Mouse (Mus musculus): Measurements from ENCODE around the gene Trim41. TPM values are rescaled to one million over a fixed set of nuclear protein-coding genes. Genes with fewer than 3 reads are reported as not detected.
"Not testable (repeated sequence)": the region's sequence is repeated elsewhere in the genome, so short reads cannot be mapped to it uniquely, and the experiment has no call there.

The Trim41 gene
- total and polyA plus RNA-seq, 2 experiments from 2014 or later: 2.7 to 39.6 TPM

DNA sequence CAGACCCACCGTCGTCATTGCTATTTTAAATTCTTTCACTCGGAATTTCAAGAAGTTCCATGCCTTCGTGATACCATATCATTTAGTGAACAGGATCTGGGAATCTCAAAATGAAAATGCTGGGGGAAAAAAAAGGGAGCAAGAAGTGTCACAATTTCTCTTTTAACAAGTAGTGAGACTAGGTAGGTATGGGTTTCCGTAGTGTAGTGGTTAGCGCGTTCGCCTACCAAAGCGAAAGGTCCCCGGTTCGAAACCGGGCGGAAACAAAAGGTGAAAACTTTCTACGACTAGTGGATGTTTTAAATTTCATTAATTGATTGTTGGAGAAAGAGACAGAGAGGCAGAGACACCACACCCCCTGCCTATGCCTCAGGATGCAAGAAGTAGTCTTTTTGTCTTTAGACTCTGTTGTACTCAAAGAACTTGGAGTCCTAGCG, 6.4 kb upstream of the Trim41 start:
- TF ChIP-seq CTCF (IDR thresholded peaks at IDR 0.05; ENCODE audit: low read depth): no peak
- no peak for TF ChIP-seq EP300 (IDR thresholded peaks at IDR 0.05; ENCODE audit: low read depth)
- no peak overlapping the region for H3K27ac ChIP-seq (ENCODE audit: low read depth)
- 3% methylated on average over 15 of the region's 15 CpGs for WGBS
- H3K36me3 ChIP-seq (replicated peaks; ENCODE audit: control insufficient read depth, insufficient read depth, low read length): no peaks in the 10 kb centered on the region
- H3K4me1 ChIP-seq (ENCODE audit: control insufficient read depth, insufficient read depth): peaks cover 13% of the 10 kb centered on the region; the same call in 1 of the 2 replicates
- no peak for ATAC-seq (ENCODE audit: insufficient read depth, low read depth)
- no peaks in the 10 kb centered on the region for H3K9me3 ChIP-seq (replicated peaks; ENCODE audit: control insufficient read depth, low read length)
- H3K27me3 ChIP-seq (ENCODE audit: control insufficient read depth, insufficient read depth, low read length): no peaks in the 10 kb centered on the region
- peak; percentile 30 for DNase-seq (ENCODE audit: low spot score)
- peak overlapping the region; percentile 38 for H3K4me3 ChIP-seq (ENCODE audit: low read depth, low read length)
- H3K9ac ChIP-seq (replicated peaks; ENCODE audit: low read depth, low read length): peak overlapping the region; percentile 16; the same call in 1 of the 2 replicates
- H3K4me2 ChIP-seq (ENCODE audit: low read depth, low read length): peak overlapping the region; percentile 64

DNA sequence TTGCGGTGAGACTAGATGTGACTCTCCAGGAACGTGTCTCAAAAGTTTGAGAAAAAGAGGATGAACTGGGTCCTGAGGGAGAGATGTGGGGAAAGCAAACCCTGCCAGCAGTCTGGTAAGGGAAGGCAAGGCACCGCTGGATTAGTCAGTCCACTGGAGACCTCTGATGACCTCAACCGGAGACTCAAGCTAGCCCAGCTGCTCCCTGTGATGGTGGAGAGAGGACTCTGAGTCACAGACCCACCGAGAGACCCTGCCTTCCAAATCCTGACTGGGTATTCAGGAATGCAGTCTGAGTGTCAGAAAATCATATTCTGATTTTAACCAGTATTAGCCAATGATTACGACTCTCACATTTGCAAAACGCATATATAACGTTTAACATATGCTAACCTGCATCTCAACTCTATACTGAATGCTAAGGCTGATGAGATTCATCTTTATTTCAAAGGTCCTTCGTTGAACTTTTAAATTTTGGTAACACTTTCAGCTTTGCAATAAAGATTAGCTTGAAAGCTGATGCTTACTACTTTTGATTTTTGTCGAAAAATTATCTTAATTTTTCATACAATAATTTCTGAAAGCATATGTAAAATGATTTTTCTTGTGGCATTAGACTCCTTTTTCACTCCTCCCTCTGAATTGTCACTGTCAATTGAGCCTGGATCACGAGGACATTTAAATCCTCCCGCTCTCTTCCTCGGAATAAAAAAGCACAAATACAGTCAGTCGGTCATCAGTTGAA, 5.8 kb upstream of the Trim41 start:
- TF ChIP-seq EP300 (IDR thresholded peaks at IDR 0.05; ENCODE audit: low read depth): no peak
- no peak for TF ChIP-seq CTCF (IDR thresholded peaks at IDR 0.05; ENCODE audit: low read depth)
- Histone ChIP-seq H3K4me2 (ENCODE audit: low read depth, low read length) (peak overlapping the region; percentile 64), H3K36me3 (replicated peaks; ENCODE audit: control insufficient read depth, insufficient read depth, low read length) (no peaks in the 10 kb centered on the region), H3K9me3 (replicated peaks; ENCODE audit: control insufficient read depth, low read length) (no peaks in the 10 kb centered on the region), H3K27me3 (ENCODE audit: control insufficient read depth, insufficient read depth, low read length) (no peaks in the 10 kb centered on the region), H3K9ac (replicated peaks; ENCODE audit: low read depth, low read length) (no peak overlapping the region), H3K27ac (ENCODE audit: low read depth) (no peak overlapping the region), H3K4me3 (ENCODE audit: low read depth, low read length) (peak overlapping the region; percentile 38), H3K4me1 (ENCODE audit: control insufficient read depth, insufficient read depth) (peaks cover 13% of the 10 kb centered on the region; the same call in 1 of the 2 replicates)
- WGBS: 42% methylated on average over 14 of the region's 14 CpGs
- ATAC-seq (ENCODE audit: insufficient read depth, low read depth): no peak
- DNase-seq (ENCODE audit: low spot score): no peak

DNA sequence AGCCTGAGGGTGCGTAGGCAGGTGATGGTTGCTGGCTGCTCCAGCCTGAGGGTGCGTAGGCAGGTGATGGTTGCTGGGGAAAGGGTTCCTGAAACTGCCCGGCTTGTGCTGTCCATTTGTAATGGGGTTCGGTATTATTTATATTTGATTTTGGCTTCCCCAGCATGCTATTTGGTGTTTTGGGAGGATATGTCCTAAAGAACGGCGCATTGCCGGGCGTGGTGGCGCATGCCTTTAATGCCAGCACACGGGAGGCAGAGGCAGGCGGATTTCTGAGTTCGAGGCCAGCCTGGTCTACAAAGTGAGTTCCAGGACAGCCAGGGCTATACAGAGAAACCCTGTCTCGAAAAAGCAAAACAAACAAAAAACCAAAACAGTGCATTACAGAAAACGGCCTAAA, 4.1 kb upstream of the Trim41 start:
- peaks cover 11% of the 10 kb centered on the region for H3K4me1 ChIP-seq (ENCODE audit: control insufficient read depth, insufficient read depth)
- not testable (repeated sequence) for H3K9me3 ChIP-seq (replicated peaks; ENCODE audit: control insufficient read depth, low read length); H3K9ac ChIP-seq (replicated peaks; ENCODE audit: low read depth, low read length); ATAC-seq (ENCODE audit: insufficient read depth, low read depth); DNase-seq (ENCODE audit: low spot score); H3K27me3 ChIP-seq (ENCODE audit: control insufficient read depth, insufficient read depth, low read length); H3K4me2 ChIP-seq (ENCODE audit: low read depth, low read length); H3K36me3 ChIP-seq (replicated peaks; ENCODE audit: control insufficient read depth, insufficient read depth, low read length); H3K4me3 ChIP-seq (ENCODE audit: low read depth, low read length); H3K27ac ChIP-seq (ENCODE audit: low read depth)
- WGBS: 79% methylated on average over 14 of the region's 14 CpGs

DNA sequence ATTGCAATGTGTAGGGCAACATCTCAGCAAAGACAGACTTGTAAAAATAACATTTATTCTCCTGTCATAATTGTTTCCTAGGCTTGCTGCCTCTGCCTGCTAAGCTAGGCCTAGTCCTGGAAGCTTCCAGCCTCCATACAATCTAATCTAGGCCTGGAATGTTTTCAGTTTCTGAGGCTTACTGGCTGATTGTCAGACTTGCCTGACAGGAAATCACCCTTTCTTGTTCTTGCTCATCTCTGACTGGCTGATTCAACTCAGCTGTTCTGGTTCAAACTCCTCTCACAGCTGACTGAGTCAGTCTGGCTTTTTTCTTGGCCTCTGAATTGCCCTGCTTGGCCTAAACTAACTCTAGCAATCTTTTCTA, 3.1 kb upstream of the Trim41 start:
- no peaks in the 10 kb centered on the region for H3K9me3 ChIP-seq (replicated peaks; ENCODE audit: control insufficient read depth, low read length)
- peak overlapping the region; percentile 46 for H3K27ac ChIP-seq (ENCODE audit: low read depth)
- peaks cover 21% of the 10 kb centered on the region for H3K4me1 ChIP-seq (ENCODE audit: control insufficient read depth, insufficient read depth)
- no peaks in the 10 kb centered on the region for H3K27me3 ChIP-seq (ENCODE audit: control insufficient read depth, insufficient read depth, low read length)
- H3K4me2 ChIP-seq (ENCODE audit: low read depth, low read length): no peak overlapping the region
- no peak overlapping the region for H3K9ac ChIP-seq (replicated peaks; ENCODE audit: low read depth, low read length)
- ATAC-seq (ENCODE audit: insufficient read depth, low read depth) (no peak), DNase-seq (ENCODE audit: low spot score) (no peak)
- no peak for TF ChIP-seq CTCF (IDR thresholded peaks at IDR 0.05; ENCODE audit: low read depth)
- TF ChIP-seq EP300 (IDR thresholded peaks at IDR 0.05; ENCODE audit: low read depth): no peak
- H3K36me3 ChIP-seq (replicated peaks; ENCODE audit: control insufficient read depth, insufficient read depth, low read length): no peaks in the 10 kb centered on the region
- H3K4me3 ChIP-seq (ENCODE audit: low read depth, low read length): no peak overlapping the region

DNA sequence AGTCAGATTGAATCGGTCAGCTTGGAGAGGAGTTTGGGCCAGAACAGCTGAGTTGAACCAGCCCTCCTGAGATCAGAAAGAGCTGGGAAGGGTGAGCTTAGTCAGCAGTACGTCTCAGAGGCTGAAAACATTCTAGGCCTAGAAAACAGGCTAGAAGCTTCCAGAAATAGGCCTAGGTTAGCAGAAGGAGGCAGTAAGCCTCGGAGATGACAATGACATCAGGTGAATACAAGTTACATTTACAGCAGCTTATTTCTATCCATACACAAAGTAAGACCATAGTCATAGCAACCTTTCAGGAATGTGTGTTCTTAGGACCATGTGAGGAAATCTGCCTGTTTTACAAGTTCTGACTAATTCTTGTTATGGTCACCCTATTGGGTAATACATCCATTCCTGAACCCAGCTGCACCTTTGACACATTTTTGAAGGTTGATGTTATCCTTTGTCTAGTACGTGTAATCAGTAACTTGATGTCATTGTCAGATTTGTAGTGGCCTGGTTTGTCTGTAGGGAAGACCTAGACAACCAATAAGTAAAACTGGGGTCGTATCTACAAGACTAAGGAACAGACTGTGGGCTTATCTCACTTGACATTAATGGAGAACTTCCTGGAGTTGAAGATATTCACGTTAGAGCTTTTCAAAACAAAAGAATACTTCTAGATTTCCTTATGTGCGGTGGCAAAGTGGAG, 2.6 kb upstream of the Trim41 start:
- Histone ChIP-seq H3K4me1 (ENCODE audit: control insufficient read depth, insufficient read depth) (peaks cover 25% of the 10 kb centered on the region), H3K36me3 (replicated peaks; ENCODE audit: control insufficient read depth, insufficient read depth, low read length) (no peaks in the 10 kb centered on the region), H3K4me2 (ENCODE audit: low read depth, low read length) (no peak overlapping the region), H3K27me3 (ENCODE audit: control insufficient read depth, insufficient read depth, low read length) (no peaks in the 10 kb centered on the region), H3K9ac (replicated peaks; ENCODE audit: low read depth, low read length) (no peak overlapping the region), H3K9me3 (replicated peaks; ENCODE audit: control insufficient read depth, low read length) (no peaks in the 10 kb centered on the region), H3K27ac (ENCODE audit: low read depth) (peak overlapping the region; percentile 46), H3K4me3 (ENCODE audit: low read depth, low read length) (no peak overlapping the region)
- no peak for ATAC-seq (ENCODE audit: insufficient read depth, low read depth)
- no peak for DNase-seq (ENCODE audit: low spot score)
- TF ChIP-seq CTCF (IDR thresholded peaks at IDR 0.05; ENCODE audit: low read depth): no peak
- no peak for TF ChIP-seq EP300 (IDR thresholded peaks at IDR 0.05; ENCODE audit: low read depth)
- WGBS: 57% methylated on average over 7 of the region's 7 CpGs

Measured in heart, postnatal 0 days (tissue).